Mouse (Mus musculus) intestine, postnatal 0 days (tissue): ENCODE measurements around the gene Fmnl3. TPM values are rescaled to one million over a fixed set of nuclear protein-coding genes. Genes with fewer than 3 reads are reported as not detected.

Experiments used
- ATAC-seq: fragments of 200-750 bp; cut with Nextera tagmentation; 2 replicates; pipeline ENCODE4 v1.8.0; 2017; ENCODE audit warnings: mild to moderate bottlenecking, moderate TSS enrichment, moderate library complexity
- H3K27ac ChIP-seq: fragments of 300-500 bp; sonication (generic); 2 replicates; pipeline ENCODE4 v1.5.1; 2014; ENCODE audit warnings: mild to moderate bottlenecking, low read depth, low read length, moderate library complexity
- H3K27me3 ChIP-seq: fragments of 300-500 bp; sonication (generic); replicated peaks from 2 replicates; pipeline ENCODE4 v1.6.1; 2014; ENCODE audit warnings: low read length, mixed read lengths; ENCODE audit not compliant: control insufficient read depth, insufficient read depth
- H3K36me3 ChIP-seq: fragments of 300-500 bp; sonication (generic); 2 replicates; pipeline ENCODE4 v1.6.1; 2014; ENCODE audit warnings: mild to moderate bottlenecking, moderate library complexity; ENCODE audit not compliant: control insufficient read depth, insufficient read depth
- H3K4me1 ChIP-seq: fragments of 300-500 bp; sonication (generic); replicated peaks from 2 replicates; pipeline ENCODE4 v1.6.1; 2014; ENCODE audit warnings: antibody characterized with exemption, low read length, mixed read lengths; ENCODE audit not compliant: control insufficient read depth, insufficient read depth
- H3K4me2 ChIP-seq: fragments of 300-500 bp; sonication (generic); replicated peaks from 2 replicates; pipeline ENCODE4 v1.6.1; 2014; ENCODE audit warnings: low read depth, mild to moderate bottlenecking, moderate library complexity
- H3K4me3 ChIP-seq: fragments of 300-500 bp; sonication (generic); 2 replicates; pipeline ENCODE4 v1.5.1; 2014; ENCODE audit warnings: low read depth, low read length
- H3K9ac ChIP-seq: fragments of 300-500 bp; sonication (generic); 2 replicates; pipeline ENCODE4 v1.6.1; 2014; ENCODE audit warnings: mild to moderate bottlenecking, low read depth, low read length
- H3K9me3 ChIP-seq: fragments of 300-500 bp; sonication (generic); 2 replicates; pipeline ENCODE4 v1.6.1; 2016; ENCODE audit warnings: mixed run types; ENCODE audit not compliant: control insufficient read depth
- CTCF ChIP-seq: sonication (generic); IDR thresholded peaks from 2 replicates; pipeline ENCODE4 v1.5.1; 2016; ENCODE audit warnings: low read depth, mild to moderate bottlenecking, control low read depth, antibody characterized with exemption, moderate library complexity
- WGBS: fragments of 180-500 bp; shearing (Covaris S2); extraction: QIAGEN DNeasy Blood & Tissue Kit; methylation state at CpG from one replicate; pipeline ENCODE4 v1.1.7; 2014; 5-methylcytosine and 5-hydroxymethylcytosine counted together
- polyA plus RNA-seq: library from polyadenylated mRNA; unstranded; fragments of >200 nt; fragmentation: Nextera tagmentation; extraction: Ambion mirVana; gene quantifications from 2 replicates; pipeline ENCODE4 v1.2.1, GENCODE M21; 2015

The Fmnl3 gene
- polyA plus RNA-seq, 1 experiment from 2014 or later: 5.6 TPM

GRCm38 (mm10) chr15:99408845-99409244 is 38.6 kb upstream of the Fmnl3 start:
- no peak for ATAC-seq
- H3K4me3 ChIP-seq: no peak overlapping the region
- H3K27me3 ChIP-seq: no peaks in the 10 kb centered on the region
- H3K9me3 ChIP-seq: no peaks in the 10 kb centered on the region
- H3K4me1 ChIP-seq: no peaks in the 10 kb centered on the region
- no peak overlapping the region for H3K4me2 ChIP-seq
- H3K27ac ChIP-seq: no peak overlapping the region
- H3K36me3 ChIP-seq: peaks cover 66% of the 10 kb centered on the region
- H3K9ac ChIP-seq: no peak overlapping the region
- WGBS: 85% methylated on average over 9 of the region's 9 CpGs
- no peak for TF ChIP-seq CTCF

DNA sequence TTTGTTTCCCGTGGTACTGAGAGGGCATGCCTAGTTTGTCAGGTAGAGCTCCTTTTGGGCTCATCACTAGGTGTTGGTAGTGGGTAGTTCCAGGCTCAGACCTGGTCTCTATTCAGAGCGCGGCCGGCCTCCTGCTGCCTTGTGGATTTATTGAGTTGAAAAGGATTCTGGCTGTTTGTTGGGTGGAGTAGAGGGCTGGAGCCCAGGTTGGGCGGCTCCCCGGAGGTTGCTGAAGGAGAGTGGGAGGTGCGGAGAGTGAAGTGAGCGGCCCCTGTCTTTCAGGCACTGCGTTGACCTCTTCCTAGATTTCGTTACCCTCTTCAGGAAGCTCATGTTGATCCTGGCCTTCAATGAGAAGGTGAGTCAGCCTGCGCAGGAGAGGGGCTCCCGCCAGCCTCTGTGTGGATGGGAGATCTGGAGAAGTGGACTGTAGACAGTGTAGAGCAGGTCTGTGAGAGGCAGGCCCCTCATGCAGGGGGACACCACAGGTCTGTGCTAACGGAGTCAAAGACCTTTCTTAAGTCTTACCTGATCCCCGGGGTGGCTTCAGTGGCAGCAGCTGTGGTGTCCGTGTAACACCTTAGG is 36.8 kb upstream of the Fmnl3 start:
- TF ChIP-seq CTCF: no peak
- no peak for ATAC-seq
- no peaks in the 10 kb centered on the region for H3K27me3 ChIP-seq
- no peak overlapping the region for H3K4me3 ChIP-seq
- no peak overlapping the region for H3K4me2 ChIP-seq
- WGBS: 90% methylated on average over 15 of the region's 15 CpGs
- no peak overlapping the region for H3K9ac ChIP-seq
- no peaks in the 10 kb centered on the region for H3K4me1 ChIP-seq
- no peak overlapping the region; the same call in none of the 2 replicates for H3K27ac ChIP-seq
- H3K36me3 ChIP-seq: peaks cover 79% of the 10 kb centered on the region
- no peaks in the 10 kb centered on the region for H3K9me3 ChIP-seq

- H3K27ac ChIP-seq: no peak overlapping the region
- no peak overlapping the region for H3K4me2 ChIP-seq
- no peak overlapping the region for H3K9ac ChIP-seq
- no peak overlapping the region for H3K4me3 ChIP-seq
- TF ChIP-seq CTCF: no peak
- WGBS: 85% methylated on average over 9 of the region's 9 CpGs
- no peaks in the 10 kb centered on the region for H3K4me1 ChIP-seq
- no peaks in the 10 kb centered on the region for H3K27me3 ChIP-seq
- peaks cover 77% of the 10 kb centered on the region for H3K36me3 ChIP-seq
- no peaks in the 10 kb centered on the region for H3K9me3 ChIP-seq
- no peak for ATAC-seq
These were observed 34.9 kb upstream of the Fmnl3 start for GRCm38 (mm10) chr15:99405150-99405549.

GRCm38 (mm10) chr15:99403159-99403889 is 33.0 kb upstream of the Fmnl3 start:
- Histone ChIP-seq H3K4me2 (peak overlapping the region; percentile 54), H3K4me3 (no peak overlapping the region), H3K36me3 (peaks cover 65% of the 10 kb centered on the region), H3K9me3 (no peaks in the 10 kb centered on the region), H3K27ac (peak overlapping the region; percentile 77), H3K4me1 (no peaks in the 10 kb centered on the region), H3K9ac (no peak overlapping the region), H3K27me3 (no peaks in the 10 kb centered on the region)
- WGBS: 43% methylated on average over 12 of the region's 12 CpGs
- TF ChIP-seq CTCF: no peak
- ATAC-seq: peak; percentile 85

DNA sequence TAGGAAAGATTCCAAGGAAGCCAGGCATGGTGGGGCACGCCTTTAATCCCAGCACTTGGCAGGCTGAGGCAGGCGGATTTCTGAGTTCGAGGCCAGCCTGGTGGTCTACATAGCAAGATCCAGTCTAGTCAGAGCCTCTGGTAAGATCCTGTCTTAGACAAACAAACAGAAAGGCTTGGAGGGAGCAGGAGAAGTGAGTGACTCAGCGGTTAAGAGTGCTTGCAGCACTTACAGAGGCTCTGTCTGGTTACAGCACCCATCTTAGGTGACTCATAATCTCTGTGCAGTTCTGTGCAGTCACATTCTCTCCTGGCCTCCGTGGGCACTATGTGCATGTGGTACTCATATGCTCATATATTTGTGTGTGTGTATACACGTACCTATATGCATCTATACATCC is 30.3 kb upstream of the Fmnl3 start:
- TF ChIP-seq CTCF: no peak
- ATAC-seq: peak; percentile 23; the same call in 1 of the 2 replicates
- H3K27ac ChIP-seq: no peak overlapping the region; the same call in 1 of the 2 replicates
- H3K36me3 ChIP-seq: peaks cover 38% of the 10 kb centered on the region
- no peak overlapping the region for H3K4me3 ChIP-seq
- no peaks in the 10 kb centered on the region for H3K9me3 ChIP-seq
- WGBS: 60% methylated on average over 6 of the region's 6 CpGs
- H3K4me2 ChIP-seq: peak overlapping the region; percentile 21; the same call in 1 of the 2 replicates
- no peaks in the 10 kb centered on the region for H3K27me3 ChIP-seq
- no peak overlapping the region for H3K9ac ChIP-seq
- no peaks in the 10 kb centered on the region for H3K4me1 ChIP-seq

DNA sequence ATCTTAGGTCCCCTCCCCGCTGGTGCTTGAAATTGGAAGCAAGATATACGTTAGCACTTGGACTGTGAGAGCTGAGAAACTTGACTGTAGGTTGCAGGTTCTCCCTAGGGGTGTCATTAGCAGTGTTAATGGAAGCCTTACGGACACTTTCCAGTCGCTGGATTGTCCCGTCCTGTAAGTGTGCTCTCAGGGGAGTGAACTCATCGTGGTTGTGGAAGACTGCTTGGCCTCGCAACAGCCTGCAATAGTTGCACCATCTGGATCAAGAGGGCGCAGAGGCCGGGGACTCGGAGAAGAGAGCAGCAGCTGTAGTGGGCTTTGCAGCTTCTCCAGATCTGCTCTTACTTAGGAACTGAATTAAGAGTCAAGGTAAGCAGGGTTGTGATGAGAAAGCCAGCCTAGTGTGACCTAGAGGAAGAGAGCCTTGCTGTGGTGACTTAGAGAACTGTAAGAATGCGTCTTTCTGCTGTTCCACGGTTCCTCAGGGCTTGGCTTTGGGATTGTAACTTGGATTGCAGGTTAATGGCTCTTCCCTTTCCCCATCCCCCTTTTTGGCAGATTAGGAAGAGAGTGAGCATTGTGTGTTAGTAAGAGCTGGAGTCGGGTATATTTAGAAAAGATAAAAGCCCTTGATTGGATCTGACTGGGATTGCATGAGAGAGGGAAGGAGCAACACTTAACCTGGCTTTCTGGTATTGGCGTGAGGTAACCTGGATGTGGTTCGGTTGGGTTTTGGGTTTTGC is 29.4 kb upstream of the Fmnl3 start:
- peaks cover 29% of the 10 kb centered on the region for H3K36me3 ChIP-seq
- peak overlapping the region; percentile 57 for H3K4me2 ChIP-seq
- no peaks in the 10 kb centered on the region for H3K27me3 ChIP-seq
- peak overlapping the region; percentile 37 for H3K27ac ChIP-seq
- no peaks in the 10 kb centered on the region; the same call in 1 of the 2 replicates for H3K4me1 ChIP-seq
- 51% methylated on average over 15 of the region's 15 CpGs for WGBS
- no peaks in the 10 kb centered on the region for H3K9me3 ChIP-seq
- ATAC-seq: no peak
- H3K9ac ChIP-seq: peak overlapping the region; percentile 19; the same call in 1 of the 2 replicates
- H3K4me3 ChIP-seq: no peak overlapping the region
- no peak for TF ChIP-seq CTCF
